Mouse (Mus musculus) frontal cortex, postnatal 10 days (tissue): ENCODE measurements around the gene Flg.

ENCODE experiments used
- DNase-seq, 2 experiments: peaks; one replicate each; pipeline ENCODE4 v3.0.0; 2022; ENCODE audit warnings: low spot score in 2 of 2, mixed read lengths in 1 of 2

The Flg gene

GRCm38 (mm10) chr3:93273223-93273622 lies at the start of gene Flg:
TSS of gene Flg (plus strand) at chr3:93273523.
- no peak for DNase-seq

- DNase-seq: no peak
Observed at GRCm38 (mm10) chr3:93297542-93297941, 24.2 kb downstream of the Flg start.

- DNase-seq: no peak
Observed at GRCm38 (mm10) chr3:93299832-93300231, 26.5 kb downstream of the Flg start.

- no peak for DNase-seq
Observed at GRCm38 (mm10) chr3:93301896-93302295, 28.6 kb downstream of the Flg start.

- no peak for DNase-seq
Observed at GRCm38 (mm10) chr3:93306142-93306541, 32.8 kb downstream of the Flg start.

- no peak for DNase-seq
Observed at GRCm38 (mm10) chr3:93311371-93311770, 38.0 kb downstream of the Flg start.

GRCm38 (mm10) chr3:93314388-93314787 lies 41.1 kb downstream of the Flg start:
- DNase-seq: no peak

GRCm38 (mm10) chr3:93319449-93319848 lies 46.1 kb downstream of the Flg start, which contains the start of gene Hrnr:
TSS of gene Hrnr (plus strand) at chr3:93319749.
- no peak for DNase-seq

GRCm38 (mm10) chr3:93337749-93338148 lies 64.4 kb downstream of the Flg start:
- no peak for DNase-seq

- no peak for DNase-seq
Observed at GRCm38 (mm10) chr3:93340021-93340420, 66.7 kb downstream of the Flg start.
